Mouse (Mus musculus): ENCODE data around the gene Mnd1. TPM values are rescaled to one million over a fixed set of nuclear protein-coding genes. Genes with fewer than 3 reads are reported as not detected.

Mnd1 gene
- polyA plus RNA-seq, 1 experiment from 2014 or later = 2.8 TPM

- no peak for ATAC-seq
- Histone ChIP-seq H3K27me3 (replicated peaks; ENCODE audit: control insufficient read depth, insufficient read depth, low read length) (no peaks in the 10 kb centered on the region), H3K4me2 (ENCODE audit: low read length) (no peak overlapping the region), H3K36me3 (ENCODE audit: control insufficient read depth, insufficient read depth, low read length) (no peaks in the 10 kb centered on the region), H3K9ac (ENCODE audit: low read length) (no peak overlapping the region), H3K9me3 (replicated peaks; ENCODE audit: control insufficient read depth, low read length) (no peaks in the 10 kb centered on the region), H3K4me1 (ENCODE audit: control insufficient read depth, insufficient read depth, low read length) (no peaks in the 10 kb centered on the region), H3K4me3 (ENCODE audit: low read depth, low read length) (no peak overlapping the region), H3K27ac (ENCODE audit: low read depth, low read length) (no peak overlapping the region)
- DNase-seq (ENCODE audit: low spot score) = no peak
- 97% methylated on average over 3 of the region's 3 CpGs for WGBS
These were observed 5.8 kb downstream of the Mnd1 start for GRCm38 (mm10) chr3:84149831-84150230.

GRCm38 (mm10) chr3:84140947-84141346 is 14.6 kb downstream of the Mnd1 start:
- DNase-seq (ENCODE audit: low spot score) = no peak
- Histone ChIP-seq H3K4me2 (ENCODE audit: low read length) (no peak overlapping the region), H3K36me3 (ENCODE audit: control insufficient read depth, insufficient read depth, low read length) (no peaks in the 10 kb centered on the region), H3K4me3 (ENCODE audit: low read depth, low read length) (no peak overlapping the region), H3K9ac (ENCODE audit: low read length) (no peak overlapping the region), H3K27me3 (replicated peaks; ENCODE audit: control insufficient read depth, insufficient read depth, low read length) (no peaks in the 10 kb centered on the region), H3K9me3 (replicated peaks; ENCODE audit: control insufficient read depth, low read length) (no peaks in the 10 kb centered on the region), H3K4me1 (ENCODE audit: control insufficient read depth, insufficient read depth, low read length) (no peaks in the 10 kb centered on the region), H3K27ac (ENCODE audit: low read depth, low read length) (no peak overlapping the region)
- ATAC-seq = no peak
- 91% methylated on average over 7 of the region's 7 CpGs for WGBS

GRCm38 (mm10) chr3:84136509-84136908 is 19.1 kb downstream of the Mnd1 start:
- no peak overlapping the region for H3K4me3 ChIP-seq (ENCODE audit: low read depth, low read length)
- WGBS = 93% methylated on average over 7 of the region's 7 CpGs
- ATAC-seq (no peak), DNase-seq (ENCODE audit: low spot score) (no peak)
- H3K9ac ChIP-seq (ENCODE audit: low read length) = no peak overlapping the region
- H3K4me1 ChIP-seq (ENCODE audit: control insufficient read depth, insufficient read depth, low read length) = no peaks in the 10 kb centered on the region
- H3K27me3 ChIP-seq (replicated peaks; ENCODE audit: control insufficient read depth, insufficient read depth, low read length) = no peaks in the 10 kb centered on the region
- H3K4me2 ChIP-seq (ENCODE audit: low read length) = no peak overlapping the region
- H3K27ac ChIP-seq (ENCODE audit: low read depth, low read length) = no peak overlapping the region
- H3K9me3 ChIP-seq (replicated peaks; ENCODE audit: control insufficient read depth, low read length) = no peaks in the 10 kb centered on the region
- H3K36me3 ChIP-seq (ENCODE audit: control insufficient read depth, insufficient read depth, low read length) = no peaks in the 10 kb centered on the region

GRCm38 (mm10) chr3:84135933-84136332 is 19.7 kb downstream of the Mnd1 start:
- no peak for DNase-seq (ENCODE audit: low spot score)
- Histone ChIP-seq H3K36me3 (ENCODE audit: control insufficient read depth, insufficient read depth, low read length) (no peaks in the 10 kb centered on the region), H3K4me1 (ENCODE audit: control insufficient read depth, insufficient read depth, low read length) (no peaks in the 10 kb centered on the region), H3K9me3 (replicated peaks; ENCODE audit: control insufficient read depth, low read length) (no peaks in the 10 kb centered on the region), H3K9ac (ENCODE audit: low read length) (no peak overlapping the region), H3K27me3 (replicated peaks; ENCODE audit: control insufficient read depth, insufficient read depth, low read length) (no peaks in the 10 kb centered on the region), H3K27ac (ENCODE audit: low read depth, low read length) (no peak overlapping the region), H3K4me3 (ENCODE audit: low read depth, low read length) (no peak overlapping the region), H3K4me2 (ENCODE audit: low read length) (no peak overlapping the region)
- 77% methylated on average over 6 of the region's 6 CpGs for WGBS
- no peak for ATAC-seq

- no peaks in the 10 kb centered on the region for H3K4me1 ChIP-seq (ENCODE audit: control insufficient read depth, insufficient read depth, low read length)
- no peak overlapping the region for H3K4me2 ChIP-seq (ENCODE audit: low read length)
- H3K27me3 ChIP-seq (replicated peaks; ENCODE audit: control insufficient read depth, insufficient read depth, low read length) = no peaks in the 10 kb centered on the region
- H3K9me3 ChIP-seq (replicated peaks; ENCODE audit: control insufficient read depth, low read length) = no peaks in the 10 kb centered on the region
- ATAC-seq (no peak), DNase-seq (ENCODE audit: low spot score) (no peak)
- no peak overlapping the region for H3K4me3 ChIP-seq (ENCODE audit: low read depth, low read length)
- 32% methylated on average over 9 of the region's 9 CpGs for WGBS
- no peaks in the 10 kb centered on the region for H3K36me3 ChIP-seq (ENCODE audit: control insufficient read depth, insufficient read depth, low read length)
- H3K9ac ChIP-seq (ENCODE audit: low read length) = no peak overlapping the region
- no peak overlapping the region for H3K27ac ChIP-seq (ENCODE audit: low read depth, low read length)
These were observed 20.2 kb downstream of the Mnd1 start for GRCm38 (mm10) chr3:84135387-84135786.

GRCm38 (mm10) chr3:84131369-84131768 is 24.2 kb downstream of the Mnd1 start:
- ATAC-seq (no peak), DNase-seq (ENCODE audit: low spot score) (no peak)
- H3K4me1 ChIP-seq (ENCODE audit: control insufficient read depth, insufficient read depth, low read length) = no peaks in the 10 kb centered on the region
- no peaks in the 10 kb centered on the region for H3K27me3 ChIP-seq (replicated peaks; ENCODE audit: control insufficient read depth, insufficient read depth, low read length)
- H3K36me3 ChIP-seq (ENCODE audit: control insufficient read depth, insufficient read depth, low read length) = no peaks in the 10 kb centered on the region
- no peak overlapping the region for H3K4me2 ChIP-seq (ENCODE audit: low read length)
- H3K4me3 ChIP-seq (ENCODE audit: low read depth, low read length) = no peak overlapping the region
- H3K9me3 ChIP-seq (replicated peaks; ENCODE audit: control insufficient read depth, low read length) = no peaks in the 10 kb centered on the region
- 91% methylated on average over 3 of the region's 3 CpGs for WGBS
- H3K9ac ChIP-seq (ENCODE audit: low read length) = no peak overlapping the region
- no peak overlapping the region for H3K27ac ChIP-seq (ENCODE audit: low read depth, low read length)

- H3K9ac ChIP-seq (ENCODE audit: low read length) = no peak overlapping the region
- no peak overlapping the region for H3K4me2 ChIP-seq (ENCODE audit: low read length)
- ATAC-seq = no peak
- H3K27ac ChIP-seq (ENCODE audit: low read depth, low read length) = no peak overlapping the region
- DNase-seq (ENCODE audit: low spot score) = no peak
- no peaks in the 10 kb centered on the region for H3K9me3 ChIP-seq (replicated peaks; ENCODE audit: control insufficient read depth, low read length)
- H3K27me3 ChIP-seq (replicated peaks; ENCODE audit: control insufficient read depth, insufficient read depth, low read length) = no peaks in the 10 kb centered on the region
- no peak overlapping the region for H3K4me3 ChIP-seq (ENCODE audit: low read depth, low read length)
- H3K36me3 ChIP-seq (ENCODE audit: control insufficient read depth, insufficient read depth, low read length) = no peaks in the 10 kb centered on the region
- 84% methylated on average over 5 of the region's 5 CpGs for whole genome bisulfite sequencing
- H3K4me1 ChIP-seq (ENCODE audit: control insufficient read depth, insufficient read depth, low read length) = no peaks in the 10 kb centered on the region
These were observed 24.8 kb downstream of the Mnd1 start for GRCm38 (mm10) chr3:84130776-84131175.

- H3K4me3 ChIP-seq (ENCODE audit: low read depth, low read length) = no peak overlapping the region
- no peak overlapping the region for H3K4me2 ChIP-seq (ENCODE audit: low read length)
- no peaks in the 10 kb centered on the region for H3K4me1 ChIP-seq (ENCODE audit: control insufficient read depth, insufficient read depth, low read length)
- H3K27ac ChIP-seq (ENCODE audit: low read depth, low read length) = no peak overlapping the region
- no peaks in the 10 kb centered on the region for H3K27me3 ChIP-seq (replicated peaks; ENCODE audit: control insufficient read depth, insufficient read depth, low read length)
- no peak for ATAC-seq
- DNase-seq (ENCODE audit: low spot score) = no peak
- no peaks in the 10 kb centered on the region for H3K9me3 ChIP-seq (replicated peaks; ENCODE audit: control insufficient read depth, low read length)
- H3K36me3 ChIP-seq (ENCODE audit: control insufficient read depth, insufficient read depth, low read length) = no peaks in the 10 kb centered on the region
- WGBS = 80% methylated on average over 11 of the region's 11 CpGs
- H3K9ac ChIP-seq (ENCODE audit: low read length) = no peak overlapping the region
These were observed 26.4 kb downstream of the Mnd1 start for GRCm38 (mm10) chr3:84128871-84129870.

GRCm38 (mm10) chr3:84127431-84127830 is 28.2 kb downstream of the Mnd1 start:
- Histone ChIP-seq H3K4me3 (ENCODE audit: low read depth, low read length) (no peak overlapping the region), H3K36me3 (ENCODE audit: control insufficient read depth, insufficient read depth, low read length) (no peaks in the 10 kb centered on the region), H3K9ac (ENCODE audit: low read length) (no peak overlapping the region), H3K4me2 (ENCODE audit: low read length) (no peak overlapping the region), H3K27ac (ENCODE audit: low read depth, low read length) (no peak overlapping the region), H3K27me3 (replicated peaks; ENCODE audit: control insufficient read depth, insufficient read depth, low read length) (no peaks in the 10 kb centered on the region), H3K4me1 (ENCODE audit: control insufficient read depth, insufficient read depth, low read length) (no peaks in the 10 kb centered on the region), H3K9me3 (replicated peaks; ENCODE audit: control insufficient read depth, low read length) (no peaks in the 10 kb centered on the region)
- ATAC-seq (no peak), DNase-seq (ENCODE audit: low spot score) (no peak)
- 92% methylated on average over 2 of the region's 2 CpGs for WGBS

Measured in forebrain, embryonic 14.5 days (tissue).